8 mouse cellular contexts compared by ENCODE assay signal in genomic region chr7:127574115-127574514, GRCm38 (mm10). TPM values are rescaled to one million over a fixed set of nuclear protein-coding genes. Genes with fewer than 3 reads are reported as not detected.
DNase-seq lines count a peak whose midpoint lies in the region; ATAC-seq and TF ChIP-seq lines count a peak whose summit lies in the region.

No protein-coding gene starts in this region.

- peaks cover 21% of the 10 kb centered on the region for H3K36me3 ChIP-seq in heart, embryonic 12.5 days
- H3K36me3 ChIP-seq in E14TG2a.4 (ENCODE audit: insufficient read depth, low read length) (peaks cover 45% of the 10 kb centered on the region), macrophage (ENCODE audit: inconsistent target) (peaks cover 10% of the 10 kb centered on the region; the same call in 1 of the 2 replicates)
- peaks cover 5% of the 10 kb centered on the region for H3K36me3 ChIP-seq in heart, embryonic 16.5 days (ENCODE audit: control insufficient read depth, insufficient read depth)

- intact Hi-C loops in heart, postnatal 14 days (cut with DNase I) = no loop called here

- peak overlapping the region; percentile 94 for H3K4me3 ChIP-seq in heart, embryonic 12.5 days
- H3K4me3 ChIP-seq in E14TG2a.4 (replicated peaks; ENCODE audit: low read length) (peak overlapping the region; percentile 92), macrophage (ENCODE audit: inconsistent target) (peak overlapping the region; percentile 79)
- H3K4me3 ChIP-seq in heart, embryonic 16.5 days (ENCODE audit: low read length) = peak overlapping the region; percentile 86

- H3K4me1 ChIP-seq in heart, embryonic 12.5 days (replicated peaks) = peaks cover 19% of the 10 kb centered on the region
- H3K4me1 ChIP-seq in E14TG2a.4 (replicated peaks; ENCODE audit: low read depth, low read length) = peaks cover 40% of the 10 kb centered on the region
- peaks cover 18% of the 10 kb centered on the region for H3K4me1 ChIP-seq in heart, embryonic 16.5 days (ENCODE audit: control insufficient read depth, insufficient read depth, low read length)

- peak overlapping the region; percentile 98 for H3K4me2 ChIP-seq in heart, embryonic 12.5 days
- peak overlapping the region; percentile 98 for H3K4me2 ChIP-seq in heart, embryonic 16.5 days (ENCODE audit: low read depth, low read length)

- WGBS in heart, embryonic 12.5 days = 18% methylated on average over 7 of the region's 7 CpGs
- 23% methylated on average over 7 of the region's 7 CpGs for WGBS in heart, embryonic 16.5 days
- 10% methylated on average over 7 of the region's 7 CpGs for WGBS in macrophage (ENCODE audit: missing documents)

- no peaks in the 10 kb centered on the region for H3K9me3 ChIP-seq in heart, embryonic 12.5 days (replicated peaks)
- no peaks in the 10 kb centered on the region for H3K9me3 ChIP-seq in E14TG2a.4 (ENCODE audit: low read length)
- no peaks in the 10 kb centered on the region for H3K9me3 ChIP-seq in heart, embryonic 16.5 days (replicated peaks; ENCODE audit: control insufficient read depth, low read length)

- no peak for TF ChIP-seq CTCF in E14TG2a.4 (conservative IDR thresholded peaks at IDR 0.05; ENCODE audit: low read length)

- H3K79me2 ChIP-seq in macrophage (ENCODE audit: inconsistent target) = peaks cover 43% of the 10 kb centered on the region

- peak overlapping the region; percentile 69; the same call in 1 of the 2 replicates for H3K27ac ChIP-seq in heart, embryonic 12.5 days (ENCODE audit: poor library complexity, severe bottlenecking)
- H3K27ac ChIP-seq in heart, embryonic 16.5 days (ENCODE audit: low read length) = peak overlapping the region; percentile 77
- 0 out of 2 replicates have a peak overlapping the region, but pooled peaks have one; percentile 52 for H3K27ac ChIP-seq in macrophage

- H3K27me3 ChIP-seq in heart, embryonic 12.5 days (replicated peaks) = no peaks in the 10 kb centered on the region
- no peaks in the 10 kb centered on the region for H3K27me3 ChIP-seq in E14TG2a.4 (ENCODE audit: insufficient read depth, low read length)
- no peaks in the 10 kb centered on the region for H3K27me3 ChIP-seq in heart, embryonic 16.5 days (ENCODE audit: control insufficient read depth, insufficient read depth, low read length)

- no peak for DNase-seq in heart, postnatal 14 days
- DNase-seq in ovary, postnatal 36 days (ENCODE audit: low spot score) = no peak
- no peak for DNase-seq in adrenal gland, postnatal 36 days
- DNase-seq in right cerebral cortex, postnatal 4 days = no peak

- peak overlapping the region; percentile 94 for H3K9ac ChIP-seq in heart, embryonic 12.5 days
- peak overlapping the region; percentile 86 for H3K9ac ChIP-seq in heart, embryonic 16.5 days (ENCODE audit: low read length)

- ATAC-seq in heart, embryonic 12.5 days (ENCODE audit: insufficient number of reproducible peaks, low FRiP score) = no peak
- ATAC-seq in heart, embryonic 16.5 days (replicated peaks; ENCODE audit: extremely low read depth, insufficient read depth, low FRiP score) = no peak

RNA-seq across cellular contexts. Expression of gene Phkg2, which starts 1.0 kb away (rescaled TPM):
- 34.1 and 35.9 TPM in 2 replicates for polyA plus RNA-seq in heart, embryonic 12.5 days (2016; fragmentation: Nextera tagmentation; extraction: Ambion mirVana)
- total RNA-seq in heart, postnatal 14 days (2021) = 10 to 100 TPM; 19.2 to 20.2 TPM
- 33.2 and 36.6 TPM in 2 replicates for polyA plus RNA-seq in heart, embryonic 16.5 days (2015; fragmentation: Nextera tagmentation; extraction: Ambion mirVana)
- total RNA-seq in macrophage (2018; cell fraction: chromatin; rRNA removed) = 100 to 1,000 TPM in 8 of 26 experiments, 10 to 100 TPM in 18; 19.3 to 140 (median 73.0) TPM
- 10 to 100 TPM; 18.0 to 30.2 (median 23.5) TPM for total RNA-seq in macrophage (2018; cell fraction: cytosol; rRNA removed)
- 100 to 1,000 TPM in 3 of 26 experiments, 10 to 100 TPM in 23; 17.5 to 128 (median 53.4) TPM for total RNA-seq in macrophage (2018; cell fraction: nucleus; rRNA removed)
- 23.8 to 33.8 TPM (median 26.9 TPM) in 3 replicates for polyA plus RNA-seq in macrophage (2018)
- 10 to 100 TPM; 35.4 to 43.1 TPM for total RNA-seq in adrenal gland, postnatal 36 days (2021)

RNA-seq across cellular contexts. Expression of gene Tmem265, which starts 12.9 kb away (rescaled TPM):
- 1.4 and 3.1 TPM in 2 replicates for polyA plus RNA-seq in heart, embryonic 12.5 days (2016; fragmentation: Nextera tagmentation; extraction: Ambion mirVana)
- not detected for total RNA-seq in heart, postnatal 14 days (2021)
- 3.8 and 3.9 TPM in 2 replicates for polyA plus RNA-seq in heart, embryonic 16.5 days (2015; fragmentation: Nextera tagmentation; extraction: Ambion mirVana)
- 1 to 10 TPM in 1 of 26 experiments, not detected in 25; 2.8 TPM for total RNA-seq in macrophage (2018; cell fraction: chromatin; rRNA removed)
- not detected for total RNA-seq in macrophage (2018; cell fraction: cytosol; rRNA removed)
- total RNA-seq in macrophage (2018; cell fraction: nucleus; rRNA removed) = not detected
- polyA plus RNA-seq in macrophage (2018) = not detected in 3 replicates
- not detected for total RNA-seq in adrenal gland, postnatal 36 days (2021)

RNA-seq across cellular contexts. Expression of gene Ccdc189, which starts 14.3 kb away (rescaled TPM):
- polyA plus RNA-seq in heart, embryonic 12.5 days (2016; fragmentation: Nextera tagmentation; extraction: Ambion mirVana) = 8.7 and 9.8 TPM in 2 replicates
- 10 to 100 TPM in 1 of 2 experiments, 1 to 10 TPM in 1; 8.8 to 12.6 TPM for total RNA-seq in heart, postnatal 14 days (2021)
- polyA plus RNA-seq in heart, embryonic 16.5 days (2015; fragmentation: Nextera tagmentation; extraction: Ambion mirVana) = 14.0 and 15.8 TPM in 2 replicates
- total RNA-seq in macrophage (2018; cell fraction: chromatin; rRNA removed) = 10 to 100 TPM in 1 of 26 experiments, 1 to 10 TPM in 18, under 1 TPM in 1, not detected in 6; 0.99 to 11.1 (median 2.7) TPM
- total RNA-seq in macrophage (2018; cell fraction: cytosol; rRNA removed) = 1 to 10 TPM in 25 of 26 experiments, under 1 TPM in 1; 0.99 to 2.9 (median 2.0) TPM
- total RNA-seq in macrophage (2018; cell fraction: nucleus; rRNA removed) = 10 to 100 TPM in 1 of 26 experiments, 1 to 10 TPM in 18, under 1 TPM in 4, not detected in 3; 0.35 to 10.2 (median 2.0) TPM
- polyA plus RNA-seq in macrophage (2018) = 0.72 to 3.0 TPM (median 2.9 TPM) in 3 replicates
- 1 to 10 TPM; 7.0 to 7.8 TPM for total RNA-seq in adrenal gland, postnatal 36 days (2021)

RNA-seq across cellular contexts. Expression of gene Rnf40, which starts 14.5 kb away (rescaled TPM):
- 38.8 and 40.0 TPM in 2 replicates for polyA plus RNA-seq in heart, embryonic 12.5 days (2016; fragmentation: Nextera tagmentation; extraction: Ambion mirVana)
- 10 to 100 TPM; 46.5 to 53.9 TPM for total RNA-seq in heart, postnatal 14 days (2021)
- 31.1 and 33.9 TPM in 2 replicates for polyA plus RNA-seq in heart, embryonic 16.5 days (2015; fragmentation: Nextera tagmentation; extraction: Ambion mirVana)
- 100 to 1,000 TPM in 18 of 26 experiments, 10 to 100 TPM in 8; 81.8 to 208 (median 111) TPM for total RNA-seq in macrophage (2018; cell fraction: chromatin; rRNA removed)
- 10 to 100 TPM; 27.3 to 46.6 (median 35.7) TPM for total RNA-seq in macrophage (2018; cell fraction: cytosol; rRNA removed)
- total RNA-seq in macrophage (2018; cell fraction: nucleus; rRNA removed) = 10 to 100 TPM; 40.6 to 87.4 (median 62.0) TPM
- 27.1 to 29.6 TPM (median 28.3 TPM) in 3 replicates for polyA plus RNA-seq in macrophage (2018)
- 10 to 100 TPM; 55.8 to 60.8 TPM for total RNA-seq in adrenal gland, postnatal 36 days (2021)

RNA-seq across cellular contexts. Expression of gene Zfp629, which starts 41.5 kb away (rescaled TPM):
- polyA plus RNA-seq in heart, embryonic 12.5 days (2016; fragmentation: Nextera tagmentation; extraction: Ambion mirVana) = 12.7 and 13.7 TPM in 2 replicates
- total RNA-seq in heart, postnatal 14 days (2021) = 10 to 100 TPM; 28.8 to 29.1 TPM
- polyA plus RNA-seq in heart, embryonic 16.5 days (2015; fragmentation: Nextera tagmentation; extraction: Ambion mirVana) = 9.6 and 11.2 TPM in 2 replicates
- total RNA-seq in macrophage (2018; cell fraction: chromatin; rRNA removed) = 10 to 100 TPM in 21 of 26 experiments, 1 to 10 TPM in 5; 6.1 to 37.3 (median 14.8) TPM
- total RNA-seq in macrophage (2018; cell fraction: cytosol; rRNA removed) = 1 to 10 TPM; 1.2 to 9.3 (median 4.5) TPM
- 10 to 100 TPM in 11 of 26 experiments, 1 to 10 TPM in 15; 2.7 to 31.1 (median 9.3) TPM for total RNA-seq in macrophage (2018; cell fraction: nucleus; rRNA removed)
- polyA plus RNA-seq in macrophage (2018) = 5.9 to 11.5 TPM (median 8.2 TPM) in 3 replicates
- total RNA-seq in adrenal gland, postnatal 36 days (2021) = 10 to 100 TPM; 19.7 to 20.6 TPM
